Mouse (Mus musculus): ENCODE measurements around the gene Kcnh1. TPM values are rescaled to one million over a fixed set of nuclear protein-coding genes. Genes with fewer than 3 reads are reported as not detected.

Kcnh1 gene
- under 1 TPM in 1 of 2 experiments, not detected in 1; 0.19 TPM for polyA plus RNA-seq (2017; shearing (Covaris generic))

GRCm38 (mm10) chr1:192190508-192191321, at the start of gene Kcnh1:
TSS of gene Kcnh1 (plus strand) at chr1:192190774.
- no peak for ATAC-seq

GRCm38 (mm10) chr1:192151179-192151578, 39.4 kb upstream of the Kcnh1 start:
- ATAC-seq, result no peak

- ATAC-seq, result no peak
Observed at GRCm38 (mm10) chr1:192171477-192171876, 19.1 kb upstream of the Kcnh1 start.

GRCm38 (mm10) chr1:192179877-192180276, 10.7 kb upstream of the Kcnh1 start:
- no peak for ATAC-seq

- no peak for ATAC-seq
Observed at GRCm38 (mm10) chr1:192181696-192182257, 8.8 kb upstream of the Kcnh1 start.

- ATAC-seq, result no peak
Observed at GRCm38 (mm10) chr1:192189056-192189455, 1.5 kb upstream of the Kcnh1 start.

- ATAC-seq, result no peak
Observed at GRCm38 (mm10) chr1:192189771-192190170, 803 bp upstream of the Kcnh1 start.

- no peak for ATAC-seq
Observed at GRCm38 (mm10) chr1:192191322-192191639, 707 bp downstream of the Kcnh1 start.

GRCm38 (mm10) chr1:192191859-192192258, 1.3 kb downstream of the Kcnh1 start:
- ATAC-seq, result no peak

GRCm38 (mm10) chr1:192192710-192193109, 2.1 kb downstream of the Kcnh1 start:
- no peak for ATAC-seq

- ATAC-seq, result no peak
Observed at GRCm38 (mm10) chr1:192193656-192194055, 3.1 kb downstream of the Kcnh1 start.

GRCm38 (mm10) chr1:192197495-192197894, 6.9 kb downstream of the Kcnh1 start:
- no peak for ATAC-seq

GRCm38 (mm10) chr1:192202936-192203335, 12.4 kb downstream of the Kcnh1 start:
- ATAC-seq, result no peak

- no peak for ATAC-seq
Observed at GRCm38 (mm10) chr1:192207956-192208355, 17.4 kb downstream of the Kcnh1 start.

GRCm38 (mm10) chr1:192212448-192212847, 21.9 kb downstream of the Kcnh1 start:
- ATAC-seq, result no peak

- ATAC-seq, result no peak
Observed at GRCm38 (mm10) chr1:192214666-192215065, 24.1 kb downstream of the Kcnh1 start.

- ATAC-seq, result no peak
Observed at GRCm38 (mm10) chr1:192220156-192220555, 29.6 kb downstream of the Kcnh1 start.

GRCm38 (mm10) chr1:192224161-192224560, 33.6 kb downstream of the Kcnh1 start:
- ATAC-seq, result no peak

GRCm38 (mm10) chr1:192232696-192233095, 42.1 kb downstream of the Kcnh1 start:
- no peak for ATAC-seq

GRCm38 (mm10) chr1:192246836-192247235, 56.3 kb downstream of the Kcnh1 start:
- no peak for ATAC-seq

- ATAC-seq, result no peak
Observed at GRCm38 (mm10) chr1:192259146-192259545, 68.6 kb downstream of the Kcnh1 start.

- no peak for ATAC-seq
Observed at GRCm38 (mm10) chr1:192259616-192260015, 69.0 kb downstream of the Kcnh1 start.

- no peak for ATAC-seq
Observed at GRCm38 (mm10) chr1:192265704-192266103, 75.1 kb downstream of the Kcnh1 start.

GRCm38 (mm10) chr1:192266956-192267355, 76.4 kb downstream of the Kcnh1 start:
- no peak for ATAC-seq

All from activated CD4-positive, CD25-positive, alpha-beta regulatory T cell, adult 4 months (primary cell).